Mouse (Mus musculus) cerebellum, adult 2 months (tissue): Measurements from ENCODE around the gene Fbxo48. TPM values are rescaled to one million over a fixed set of nuclear protein-coding genes. Genes with fewer than 3 reads are reported as not detected.

Experiments used
- DNase-seq, 2 experiments: peaks; one replicate each; pipeline ENCODE4 v3.0.0; 2021
- H3K27ac ChIP-seq: fragments of 200-500 bp; 2 replicates; pipeline ENCODE4 v1.5.1; 2012; ENCODE audit warnings: low read length, control low read depth, inconsistent platforms; ENCODE audit not compliant: insufficient read depth
- H3K27me3 ChIP-seq: fragments of 200-500 bp; 2 replicates; pipeline ENCODE4 v1.6.1; 2012; ENCODE audit warnings: inconsistent platforms, mild to moderate bottlenecking, low read length, moderate library complexity; ENCODE audit not compliant: control insufficient read depth, insufficient read depth
- H3K4me1 ChIP-seq: fragments of 200-500 bp; 2 replicates; pipeline ENCODE4 v1.6.1; 2011; ENCODE audit warnings: low read length; ENCODE audit not compliant: control insufficient read depth, insufficient read depth
- H3K4me3 ChIP-seq: fragments of 200-500 bp; replicated peaks from 2 replicates; pipeline ENCODE3; 2011; ENCODE audit warnings: mild to moderate bottlenecking, low read depth, low read length, control low read depth; ENCODE audit not compliant: insufficient read depth
- CTCF ChIP-seq: fragments of 200-500 bp; IDR thresholded peaks from 2 replicates; pipeline ENCODE4 v1.5.1; 2011; ENCODE audit warnings: low read depth, mild to moderate bottlenecking, control low read depth, low read length, moderate library complexity, borderline replicate concordance; ENCODE audit not compliant: insufficient read depth
- POLR2A ChIP-seq: fragments of 200-500 bp; IDR thresholded peaks from 2 replicates; pipeline ENCODE4 v1.6.1; 2011; ENCODE audit warnings: low read length, control low read depth, borderline replicate concordance; ENCODE audit not compliant: insufficient read depth
- WGBS: fragments of 180-500 bp; shearing (Covaris S2); methylation state at CpG from one replicate; pipeline ENCODE4 v1.1.7; 2018; 5-methylcytosine and 5-hydroxymethylcytosine counted together
- polyA plus RNA-seq: library from polyadenylated mRNA; depleted of rRNA; stranded (reverse); fragments of >200 nt; gene quantifications from 2 replicates; pipeline ENCODE4 v1.2.3, GENCODE M21; 2012

The Fbxo48 gene
- polyA plus RNA-seq, 1 experiment, result 0.61 TPM

DNA sequence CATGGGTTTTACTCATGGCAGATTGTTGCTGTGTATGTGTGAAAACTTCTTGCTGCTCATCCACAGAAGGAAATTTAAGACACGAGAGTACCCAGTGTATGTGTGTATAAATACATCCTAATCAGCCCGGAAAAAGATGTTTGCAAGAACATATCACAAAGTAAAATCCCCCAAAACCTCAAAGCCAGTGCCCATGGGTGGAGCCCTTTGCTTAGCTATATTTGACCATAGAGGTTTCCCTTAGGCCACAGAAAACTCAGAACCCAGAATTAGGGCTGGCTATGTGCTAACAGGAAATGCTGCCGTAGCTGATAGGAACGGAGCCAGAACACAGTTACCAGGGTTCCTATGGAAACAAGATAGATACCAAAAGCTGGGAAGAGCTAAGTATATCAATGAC, 25.8 kb downstream of the Fbxo48 start:
- DNase-seq, result no peak
- no peak for TF ChIP-seq CTCF
- no peak for TF ChIP-seq POLR2A
- H3K27ac ChIP-seq, result no peak overlapping the region
- H3K27me3 ChIP-seq, result no peaks in the 10 kb centered on the region
- no peak overlapping the region for H3K4me3 ChIP-seq
- 89% methylated on average over 4 of the region's 4 CpGs for WGBS
- H3K4me1 ChIP-seq, result no peaks in the 10 kb centered on the region

DNA sequence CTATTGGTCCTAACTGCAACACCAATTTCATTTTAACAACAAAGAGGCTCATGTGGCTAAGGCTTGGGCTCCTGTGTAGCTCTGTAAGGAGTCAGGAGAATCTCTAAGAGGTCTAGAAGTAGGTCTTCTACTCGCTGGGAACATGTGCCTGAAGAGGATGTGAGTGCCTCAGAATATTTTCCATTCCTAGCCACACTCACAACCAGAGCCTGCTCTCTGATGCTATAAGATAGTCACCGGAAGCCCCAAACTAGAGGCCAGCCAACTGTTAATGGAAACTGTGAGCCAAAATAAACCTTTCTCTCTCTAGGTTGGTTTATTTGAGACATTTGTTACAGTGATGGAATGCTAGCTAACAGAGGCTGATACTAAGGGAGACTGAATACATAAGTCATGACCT, 26.4 kb downstream of the Fbxo48 start:
- Histone ChIP-seq H3K4me1 (no peaks in the 10 kb centered on the region), H3K27ac (no peak overlapping the region), H3K4me3 (no peak overlapping the region), H3K27me3 (no peaks in the 10 kb centered on the region)
- TF ChIP-seq CTCF, result no peak
- no peak for TF ChIP-seq POLR2A
- 62% methylated on average over 2 of the region's 2 CpGs for WGBS
- DNase-seq, result no peak

DNA sequence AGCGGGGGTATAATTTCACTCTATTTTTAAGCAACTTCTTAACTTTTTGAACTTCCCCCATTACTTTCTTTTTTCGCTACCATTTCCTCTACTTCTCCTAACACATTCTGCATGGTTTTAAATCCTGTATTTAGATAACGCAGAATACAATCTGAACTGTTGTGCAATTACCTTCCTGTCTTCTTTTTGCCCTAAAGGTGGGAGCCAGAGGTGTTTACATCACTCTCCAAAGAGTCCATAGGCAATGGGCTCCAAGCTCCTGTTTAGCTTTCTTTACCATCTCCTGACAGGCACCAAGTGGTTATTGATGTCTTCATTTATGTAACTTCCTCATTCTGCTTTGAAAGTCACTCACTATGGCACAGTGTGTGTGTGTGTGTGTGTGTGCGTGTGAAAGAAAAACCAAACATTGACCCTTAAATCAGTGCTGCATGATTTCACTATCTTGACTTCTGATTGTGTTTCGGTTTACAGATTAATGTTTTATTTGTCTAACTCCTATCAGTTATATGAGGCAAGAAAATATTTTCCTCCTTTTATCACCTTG, 27.1 kb downstream of the Fbxo48 start:
- Histone ChIP-seq H3K27ac (no peak overlapping the region), H3K27me3 (no peaks in the 10 kb centered on the region), H3K4me3 (no peak overlapping the region), H3K4me1 (no peaks in the 10 kb centered on the region)
- 90% methylated on average over 5 of the region's 5 CpGs for WGBS
- DNase-seq, result no peak
- TF ChIP-seq POLR2A (no peak), CTCF (no peak)

DNA sequence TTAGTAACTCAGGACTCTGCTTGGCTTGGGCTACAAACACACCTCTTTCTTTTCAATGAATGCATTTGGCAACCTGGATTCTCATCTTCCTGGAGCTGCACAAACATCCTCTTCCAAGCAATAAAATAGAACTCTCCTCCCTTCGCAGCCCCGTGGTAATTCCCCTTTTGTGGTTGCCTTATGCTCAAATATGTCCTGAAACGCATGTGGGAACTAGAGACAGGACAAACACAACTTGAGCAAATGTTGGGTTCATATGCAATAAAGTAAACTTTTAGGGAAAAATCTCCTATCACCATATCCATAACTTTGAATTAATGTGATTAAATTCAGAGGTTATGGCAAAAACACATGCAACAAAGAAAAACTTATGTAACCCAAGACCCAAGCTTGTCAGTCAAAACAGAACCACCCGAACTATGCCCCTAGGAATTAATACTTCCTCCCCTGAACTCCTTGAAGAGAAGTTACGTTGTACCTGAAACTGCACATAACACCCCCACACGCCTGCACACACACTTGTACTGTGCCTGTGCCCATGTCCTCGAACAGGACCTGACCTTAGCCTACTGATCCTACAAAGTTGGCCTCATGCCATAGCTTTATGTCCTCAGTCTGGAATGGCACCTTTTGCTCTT, 35.5 kb downstream of the Fbxo48 start:
- H3K4me1 ChIP-seq, result no peaks in the 10 kb centered on the region
- no peak overlapping the region for H3K4me3 ChIP-seq
- H3K27me3 ChIP-seq, result no peaks in the 10 kb centered on the region
- no peak for TF ChIP-seq POLR2A
- TF ChIP-seq CTCF, result no peak
- DNase-seq, result no peak
- WGBS, result 87% methylated on average over 7 of the region's 7 CpGs
- no peak overlapping the region for H3K27ac ChIP-seq

DNA sequence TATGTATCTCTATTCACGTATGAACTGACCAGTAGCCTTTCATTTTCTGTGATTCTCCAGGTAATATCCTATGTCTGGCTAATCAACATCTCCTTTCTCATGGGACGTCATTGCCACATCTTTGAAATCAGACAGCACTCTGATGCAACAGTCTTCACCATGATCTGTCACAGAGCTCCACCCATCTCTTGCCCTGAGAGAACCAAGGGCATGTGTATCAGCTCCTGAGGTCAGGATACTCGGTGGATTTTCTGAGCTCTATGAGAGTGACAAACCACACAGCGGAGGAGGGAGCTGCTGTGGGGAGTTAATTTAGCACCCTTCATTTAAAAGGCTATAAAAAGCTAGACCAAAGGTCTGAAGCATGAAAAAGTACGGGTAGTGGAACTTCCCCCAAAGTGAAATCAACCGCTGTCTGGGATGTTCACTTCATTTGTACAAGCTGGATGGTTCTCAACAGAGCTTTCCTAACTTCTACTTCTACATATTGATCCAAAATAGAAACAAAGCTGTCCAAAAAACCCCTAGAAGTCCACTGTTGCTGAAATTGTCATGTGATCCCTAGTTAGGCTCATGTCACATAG, 36.7 kb downstream of the Fbxo48 start:
- 90% methylated on average over 6 of the region's 6 CpGs for WGBS
- no peak overlapping the region for H3K27ac ChIP-seq
- no peaks in the 10 kb centered on the region for H3K4me1 ChIP-seq
- TF ChIP-seq POLR2A, result no peak
- no peak for TF ChIP-seq CTCF
- no peaks in the 10 kb centered on the region for H3K27me3 ChIP-seq
- DNase-seq, result no peak
- H3K4me3 ChIP-seq, result no peak overlapping the region

DNA sequence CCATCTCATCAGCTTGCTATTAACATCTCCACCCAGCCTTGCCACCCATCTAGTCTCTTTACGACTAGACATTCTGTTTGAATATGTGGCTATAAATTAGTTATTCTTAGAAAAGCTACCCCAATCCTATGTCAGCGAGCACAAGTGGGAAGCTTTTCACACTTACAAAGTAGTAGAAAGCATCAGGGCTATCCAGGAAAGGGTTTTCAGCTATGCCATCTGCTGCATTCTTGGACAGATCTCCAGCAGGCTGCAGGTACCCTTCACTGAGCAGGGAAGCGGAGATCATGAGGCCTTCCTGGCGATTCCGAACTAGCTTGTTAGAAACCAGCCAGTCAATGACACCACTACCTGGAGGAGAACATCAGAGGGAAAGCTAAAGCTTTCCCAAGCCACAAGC, 38.7 kb downstream of the Fbxo48 start:
- no peak for DNase-seq
- TF ChIP-seq CTCF (no peak), POLR2A (no peak)
- no peaks in the 10 kb centered on the region for H3K4me1 ChIP-seq
- no peaks in the 10 kb centered on the region for H3K27me3 ChIP-seq
- H3K4me3 ChIP-seq, result no peak overlapping the region
- 65% methylated on average over 5 of the region's 5 CpGs for WGBS
- H3K27ac ChIP-seq, result no peak overlapping the region

DNA sequence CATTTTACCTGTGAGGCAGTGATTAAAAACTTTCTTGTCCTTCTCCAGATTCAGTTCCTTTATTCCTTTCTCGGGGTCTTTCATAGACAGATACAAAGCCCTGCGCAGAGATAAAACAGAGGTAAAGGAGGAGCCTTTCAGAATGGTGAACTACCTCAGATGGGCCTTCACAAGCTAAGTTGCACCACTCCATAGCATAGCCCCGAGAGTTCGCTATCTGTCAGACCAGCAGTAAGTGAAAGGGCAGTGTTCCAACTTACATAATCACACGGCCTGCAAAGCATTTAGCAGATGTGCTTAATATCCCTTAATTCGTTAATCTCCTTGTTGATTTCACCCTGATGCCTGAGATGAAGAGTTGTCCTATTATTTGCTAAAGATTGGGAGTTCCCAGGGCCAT, 41.7 kb downstream of the Fbxo48 start:
- 72% methylated on average over 6 of the region's 6 CpGs for WGBS

DNA sequence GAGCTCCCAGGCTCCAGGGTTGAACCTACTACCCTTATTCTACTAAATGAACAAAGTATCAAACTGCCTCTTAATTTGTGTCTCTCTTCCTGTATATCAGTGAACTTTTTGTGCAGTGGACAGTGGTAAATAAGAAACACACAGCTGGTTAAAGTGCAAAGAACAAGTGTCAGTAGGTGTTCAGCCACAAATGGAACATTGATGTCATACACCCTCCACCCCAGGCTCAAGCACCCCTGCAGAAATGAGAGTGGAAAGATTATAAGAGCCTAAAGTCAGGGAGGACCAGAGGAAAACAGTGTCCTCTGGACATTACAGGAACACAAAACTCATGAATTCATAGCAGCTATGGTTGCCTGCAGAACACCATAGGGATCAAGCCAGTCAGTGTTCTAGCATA, 45.6 kb downstream of the Fbxo48 start:
- TF ChIP-seq POLR2A (no peak), CTCF (no peak)
- Histone ChIP-seq H3K27ac (no peak overlapping the region), H3K4me3 (no peak overlapping the region), H3K27me3 (no peaks in the 10 kb centered on the region), H3K4me1 (no peaks in the 10 kb centered on the region)
- DNase-seq, result no peak

More for the DNA sequence above, 41.7 kb downstream of the Fbxo48 start:
- H3K27me3 ChIP-seq, result no peaks in the 10 kb centered on the region
- H3K4me1 ChIP-seq, result no peaks in the 10 kb centered on the region
- no peak for DNase-seq
- H3K4me3 ChIP-seq, result no peak overlapping the region
- TF ChIP-seq CTCF, result no peak
- no peak for TF ChIP-seq POLR2A
- no peak overlapping the region for H3K27ac ChIP-seq
